Mouse (Mus musculus) activated CD4-positive, CD25-positive, alpha-beta regulatory T cell (primary cell): ENCODE data around the gene Ceacam3. TPM values are rescaled to one million over a fixed set of nuclear protein-coding genes. Genes with fewer than 3 reads are reported as not detected.

ENCODE experiments used
- polyA plus RNA-seq, 2 experiments: library from polyadenylated mRNA; unstranded; fragments of 100-300 nt; shearing (Covaris generic); gene quantifications; one replicate each; pipeline ENCODE4 v1.2.1; 2017

The Ceacam3 gene
- polyA plus RNA-seq: not detected

DNA sequence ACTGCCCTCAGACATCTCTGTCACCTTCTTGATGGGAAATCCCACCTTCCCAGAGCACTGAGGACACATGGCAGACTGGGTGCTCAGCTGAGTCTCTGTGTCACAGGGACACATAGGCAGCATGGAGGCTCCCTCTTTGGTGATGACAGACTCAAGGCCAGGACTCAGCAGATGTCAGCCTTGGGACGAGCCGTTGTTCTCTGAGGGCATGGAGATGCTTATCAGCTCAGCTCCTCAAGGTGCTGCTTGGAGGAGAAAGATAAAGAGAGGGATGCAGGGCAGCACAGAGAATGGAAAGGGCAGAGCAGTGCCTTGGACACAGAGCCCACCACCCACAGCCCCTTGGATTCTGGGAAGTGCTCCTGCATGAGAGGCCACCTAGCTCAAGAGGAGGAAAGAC, at the start of gene Ceacam3:
TSS of gene Ceacam3 (plus strand) at position 352 of the 400 bp plus-strand sequence.

DNA sequence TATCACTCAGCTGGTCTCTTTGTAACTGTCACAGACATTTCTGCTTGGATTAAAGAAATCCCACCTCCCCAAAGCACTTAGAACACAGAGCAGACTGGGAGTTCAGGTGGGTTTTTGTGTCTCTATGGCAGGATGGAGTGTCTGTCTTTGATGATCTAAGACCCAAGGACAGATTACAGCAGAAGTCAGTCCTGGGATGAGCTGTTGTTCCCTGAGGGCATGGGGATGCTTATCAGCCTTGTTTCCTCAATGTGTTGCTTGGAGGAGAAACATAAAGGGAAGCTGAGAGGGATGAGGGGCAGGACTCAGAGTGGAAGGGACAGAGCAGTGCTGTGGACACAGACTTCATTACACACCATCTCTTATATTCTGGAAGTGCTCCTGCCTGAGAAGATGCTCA, 53.1 kb downstream of the Ceacam3 start, which contains the start of gene Psg29:
TSS of gene Psg29 (plus strand) at position 301 of the 400 bp plus-strand sequence.

Other genes starting within 250 kb of the Ceacam3 start
- 10 to 100 TPM; 11.2 to 16.3 TPM for gene Ptgir, start 243.8 kb upstream of the Ceacam3 start, polyA plus RNA-seq
- 100 to 1,000 TPM; 191 to 201 TPM for gene Calm3, start 226.2 kb upstream of the Ceacam3 start, polyA plus RNA-seq
- gene Pnmal2, start 205.6 kb upstream of the Ceacam3 start, polyA plus RNA-seq: not detected
- gene Pnmal1, start 190.6 kb upstream of the Ceacam3 start, polyA plus RNA-seq: under 1 TPM in 1 of 2 experiments, not detected in 1; 0.07 TPM
- gene Gm42372, start 167.2 kb upstream of the Ceacam3 start, polyA plus RNA-seq: 1 to 10 TPM; 2.2 to 3.0 TPM
- gene Ccdc8, start 157.6 kb upstream of the Ceacam3 start, polyA plus RNA-seq: under 1 TPM; 0.05 to 0.31 TPM
- 100 to 1,000 TPM in 1 of 2 experiments, 10 to 100 TPM in 1; 99.7 to 101 TPM for gene Ppp5c, start 122.4 kb upstream of the Ceacam3 start, polyA plus RNA-seq
- under 1 TPM in 1 of 2 experiments, not detected in 1; 0.98 TPM for gene Hif3a, start 87.9 kb upstream of the Ceacam3 start, polyA plus RNA-seq
- under 1 TPM; 0.43 to 0.69 TPM for gene Psg16, start 76.2 kb upstream of the Ceacam3 start, polyA plus RNA-seq
- gene Psg29, start 53.2 kb downstream of the Ceacam3 start, polyA plus RNA-seq: not detected